Mouse (Mus musculus) myocyte (in vitro differentiated cells): ENCODE measurements around the gene 1300017J02Rik. TPM values are rescaled to one million over a fixed set of nuclear protein-coding genes. Genes with fewer than 3 reads are reported as not detected.
A peak's percentile ranks its signal among the peaks of the same experiment; 100 is the strongest.
"Not testable (repeated sequence)": the region's sequence is repeated elsewhere in the genome, so short reads cannot be mapped to it uniquely, and the experiment has no call there.

Experiments
- H3K27me3 ChIP-seq: one replicate; pipeline ENCODE4 v1.6.1; 2011; ENCODE audit not compliant: control insufficient read depth, insufficient read depth, insufficient read length
- H3K36me3 ChIP-seq: one replicate; pipeline ENCODE4 v1.6.1; 2011; ENCODE audit not compliant: control insufficient read depth, insufficient read depth
- H3K4me2 ChIP-seq: one replicate; pipeline ENCODE4 v1.6.1; 2011; ENCODE audit warnings: low read depth, control low read depth
- H3K4me3 ChIP-seq: one replicate; pipeline ENCODE4 v1.5.1; 2011; ENCODE audit warnings: mild to moderate bottlenecking, control low read depth, moderate library complexity
- H3K79me2 ChIP-seq: one replicate; pipeline ENCODE4 v1.6.1; 2011; ENCODE audit not compliant: control insufficient read depth, insufficient read depth
- H3ac ChIP-seq: one replicate; pipeline ENCODE4 v1.6.1; 2011; ENCODE audit not compliant: control insufficient read depth, insufficient read length
- CEBPB ChIP-seq: IDR thresholded peaks from 2 replicates; pipeline ENCODE4 v1.6.1; 2011; ENCODE audit warnings: mild to moderate bottlenecking, moderate library complexity; ENCODE audit not compliant: poor library complexity, insufficient read depth, severe bottlenecking
- E2F4 ChIP-seq: IDR thresholded peaks from one replicate; pipeline ENCODE4 v1.6.1; 2011; ENCODE audit warnings: mild to moderate bottlenecking, control low read depth, moderate library complexity; ENCODE audit not compliant: insufficient read depth
- MAX ChIP-seq: IDR thresholded peaks from one replicate; pipeline ENCODE4 v1.6.1; 2011; ENCODE audit warnings: low read depth, mild to moderate bottlenecking, control low read depth
- MYOD1 ChIP-seq, 3 experiments: IDR thresholded peaks; one replicate each; pipeline ENCODE4 v1.6.1; 2011; ENCODE audit warnings: control low read depth in 2 of 3, low read depth in 2 of 3, mild to moderate bottlenecking in 2 of 3, moderate library complexity in 1 of 3; ENCODE audit not compliant: insufficient read length in 2 of 3, control insufficient read depth in 1 of 3
- MYOG ChIP-seq, 3 experiments: IDR thresholded peaks; one replicate each; pipeline ENCODE4 v1.6.1; 2011; ENCODE audit warnings: control low read depth in 2 of 3, low read depth in 2 of 3, mild to moderate bottlenecking in 2 of 3; ENCODE audit not compliant: insufficient read length in 2 of 3, control insufficient read depth in 1 of 3, insufficient read depth in 1 of 3
- POLR2A ChIP-seq: IDR thresholded peaks from one replicate; pipeline ENCODE4 v1.6.1; 2011; ENCODE audit warnings: low read depth, mild to moderate bottlenecking, control low read depth, moderate library complexity; ENCODE audit not compliant: insufficient read length
- POLR2AphosphoS2 ChIP-seq: IDR thresholded peaks from one replicate; pipeline ENCODE4 v1.6.1; 2011; ENCODE audit warnings: low read depth, control low read depth; ENCODE audit not compliant: insufficient read length
- REST ChIP-seq: IDR thresholded peaks from one replicate; pipeline ENCODE4 v1.6.1; 2011; ENCODE audit warnings: mild to moderate bottlenecking, control low read depth, moderate library complexity; ENCODE audit not compliant: insufficient read depth, insufficient read length
- SRF ChIP-seq: IDR thresholded peaks from one replicate; pipeline ENCODE4 v1.6.1; 2011; ENCODE audit warnings: low read depth; ENCODE audit not compliant: control insufficient read depth, insufficient read length
- TCF12 ChIP-seq: IDR thresholded peaks from one replicate; pipeline ENCODE4 v1.6.1; 2011; ENCODE audit warnings: mild to moderate bottlenecking, control low read depth; ENCODE audit not compliant: poor library complexity, insufficient read depth, severe bottlenecking
- TCF3 ChIP-seq: IDR thresholded peaks from one replicate; pipeline ENCODE4 v1.6.1; 2011; ENCODE audit warnings: low read depth, control low read depth; ENCODE audit not compliant: insufficient read length
- USF1 ChIP-seq: IDR thresholded peaks from one replicate; pipeline ENCODE4 v1.6.1; 2011; ENCODE audit warnings: low read depth, mild to moderate bottlenecking, control low read depth, moderate library complexity
- polyA plus RNA-seq: library from polyadenylated mRNA; unstranded; fragments of >200 nt; fragmentation: generic; extraction: Trizol; gene quantifications from one replicate; pipeline ENCODE4 v1.2.1, GENCODE M21; 2012; ENCODE audit warnings: missing spikeins

1300017J02Rik gene
- polyA plus RNA-seq: 0.17 TPM

DNA sequence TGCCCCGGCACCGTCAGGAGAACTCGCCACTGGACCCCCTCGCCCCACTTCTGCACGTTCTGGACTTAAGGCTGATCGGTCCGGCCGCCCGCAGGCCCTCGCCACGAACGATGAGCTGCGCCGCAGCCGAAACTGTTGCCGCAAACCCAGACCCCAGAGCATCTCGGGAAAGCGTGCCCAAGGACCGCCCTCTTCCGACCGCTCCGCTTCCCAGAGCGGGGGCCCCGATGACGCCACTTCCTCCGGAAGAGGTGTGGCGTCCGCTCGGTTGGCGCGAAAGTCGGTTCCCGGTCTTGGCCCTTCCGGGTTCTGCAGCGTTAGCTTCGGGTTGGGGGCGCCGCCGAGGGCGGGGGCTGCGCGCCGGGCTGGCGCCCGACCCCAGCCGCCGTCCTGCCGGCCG, at the start of gene 1300017J02Rik, which contains the start of gene Topbp1:
Gene 1300017J02Rik (minus strand): TSS at position 156 of the 400 bp plus-strand sequence.
Gene Topbp1 (plus strand): TSS at position 289 of the 400 bp plus-strand sequence.
- peak in 1 of 3 experiments; percentile 4 for TF ChIP-seq MYOG (IDR thresholded peaks at IDR 0.05; ENCODE audit: control insufficient read depth in 1 of 3, insufficient read depth in 1 of 3, insufficient read length in 2 of 3, low read depth in 2 of 3)
- no peak for TF ChIP-seq USF1
- TF ChIP-seq REST: no peak
- TF ChIP-seq CEBPB: no peak
- TF ChIP-seq SRF: no peak
- no peak for TF ChIP-seq TCF3
- peak; percentile 79 for TF ChIP-seq POLR2A
- no peak for TF ChIP-seq MAX
- peak; percentile 91 for TF ChIP-seq POLR2AphosphoS2
- no peak for TF ChIP-seq TCF12
- no peak for TF ChIP-seq MYOD1 (IDR thresholded peaks at IDR 0.05; ENCODE audit: control insufficient read depth in 1 of 3, insufficient read length in 2 of 3, low read depth in 2 of 3)
- TF ChIP-seq E2F4: peak; percentile 95
- Histone ChIP-seq H3K79me2 (peaks cover 24% of the 10 kb centered on the region), H3ac (peak within 1 kb of the TSS; percentile 87), H3K36me3 (no peaks in the 10 kb centered on the region), H3K27me3 (no peaks in the 10 kb centered on the region), H3K4me2 (peak within 1 kb of the TSS; percentile 73), H3K4me3 (peak within 1 kb of the TSS; percentile 42)

DNA sequence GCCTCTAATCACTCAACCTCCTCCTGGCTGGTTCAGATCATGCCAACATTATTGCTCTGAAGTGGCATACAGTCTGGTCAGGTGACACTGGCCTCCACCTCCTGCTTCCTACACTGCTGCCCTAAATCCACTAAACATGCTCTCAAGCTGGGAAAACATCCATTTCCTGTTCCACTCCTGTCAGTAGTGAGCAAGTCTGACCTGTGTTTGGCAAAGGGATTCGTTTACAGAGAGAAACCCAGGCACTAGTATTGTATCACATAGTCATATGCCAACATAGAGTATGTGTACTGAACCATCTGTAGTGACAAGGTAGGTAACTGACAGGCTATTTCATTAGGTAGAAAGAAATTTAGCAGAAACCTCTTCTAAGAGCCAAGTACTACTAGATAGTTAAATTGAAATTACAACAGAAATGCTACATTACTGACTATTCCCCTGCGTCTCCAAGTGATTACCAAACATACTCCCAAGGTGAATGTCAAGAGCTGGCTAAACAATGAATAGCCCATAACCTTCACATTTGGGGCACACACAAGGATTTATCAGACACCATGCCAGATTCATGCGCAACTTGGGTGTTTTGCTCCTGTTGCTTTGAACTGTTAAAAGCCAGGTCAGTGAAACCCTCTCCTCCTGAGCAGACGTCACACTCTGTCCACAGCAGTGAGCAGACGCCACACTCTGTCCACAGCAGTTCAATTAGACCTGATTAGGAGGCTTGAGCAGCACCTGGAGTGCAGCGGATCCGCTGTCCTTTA, 48.8 kb upstream of the 1300017J02Rik start:
- not testable (repeated sequence) for H3ac ChIP-seq, H3K4me2 ChIP-seq, H3K4me3 ChIP-seq, H3K27me3 ChIP-seq
- H3K36me3 ChIP-seq: peaks cover 43% of the 10 kb centered on the region
- H3K79me2 ChIP-seq: peaks cover 20% of the 10 kb centered on the region

DNA sequence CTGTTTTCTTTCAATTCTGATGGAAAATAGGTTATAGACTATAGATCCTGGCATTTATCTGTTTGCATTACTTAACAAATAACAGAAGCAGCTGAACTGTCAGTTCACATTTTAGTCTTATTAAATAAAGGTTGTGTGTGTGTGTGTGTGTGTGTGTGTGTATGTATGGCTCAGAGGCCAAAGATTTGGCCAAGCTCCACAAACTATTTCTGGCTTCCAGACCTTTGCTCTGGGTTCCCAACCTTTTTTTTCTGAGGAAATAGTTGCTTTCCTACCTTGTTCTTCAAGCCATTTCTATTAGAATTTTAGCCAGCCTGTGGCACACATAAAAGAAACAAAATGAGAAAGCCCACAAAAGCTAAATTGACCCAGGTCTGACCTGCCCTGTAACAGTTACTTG, 43.9 kb upstream of the 1300017J02Rik start:
- Histone ChIP-seq H3K36me3 (peaks cover 33% of the 10 kb centered on the region), H3ac (no peak overlapping the region), H3K4me2 (no peak overlapping the region), H3K27me3 (no peaks in the 10 kb centered on the region), H3K79me2 (no peaks in the 10 kb centered on the region), H3K4me3 (no peak overlapping the region)
- no peak for TF ChIP-seq MAX
- no peak for TF ChIP-seq USF1
- no peak for TF ChIP-seq POLR2AphosphoS2
- TF ChIP-seq MYOG (IDR thresholded peaks at IDR 0.05; ENCODE audit: control insufficient read depth in 1 of 3, insufficient read depth in 1 of 3, insufficient read length in 2 of 3, low read depth in 2 of 3): no peak
- no peak for TF ChIP-seq CEBPB
- no peak for TF ChIP-seq POLR2A
- no peak for TF ChIP-seq E2F4
- no peak for TF ChIP-seq SRF
- no peak for TF ChIP-seq TCF12
- TF ChIP-seq TCF3: no peak
- no peak for TF ChIP-seq MYOD1 (IDR thresholded peaks at IDR 0.05; ENCODE audit: control insufficient read depth in 1 of 3, insufficient read length in 2 of 3, low read depth in 2 of 3)
- TF ChIP-seq REST: no peak

DNA sequence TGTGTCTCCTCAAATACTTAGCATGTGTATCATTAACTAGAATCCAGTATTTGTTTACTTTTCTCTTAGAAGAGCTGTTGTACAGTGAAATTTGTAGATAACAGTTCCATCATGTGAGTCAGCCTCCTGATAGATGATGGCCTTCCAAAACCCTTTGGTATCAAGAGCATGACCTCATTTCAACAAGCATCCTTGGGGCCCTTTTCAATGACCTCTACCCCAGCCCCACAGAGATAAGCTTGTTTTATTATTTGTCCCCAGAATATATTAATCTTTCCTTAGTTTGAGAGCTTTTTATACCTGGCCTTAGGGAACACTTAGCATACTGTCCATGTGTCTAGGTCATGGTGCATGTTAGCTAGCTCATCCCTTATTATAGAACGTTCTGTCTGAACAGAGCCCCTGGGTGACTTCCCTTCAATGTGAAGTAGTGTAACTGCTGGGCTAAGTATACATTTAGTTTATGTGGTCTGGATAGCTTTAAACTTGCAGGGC, 43.2 kb upstream of the 1300017J02Rik start:
- no peaks in the 10 kb centered on the region for H3K79me2 ChIP-seq
- no peak for TF ChIP-seq USF1
- no peak for TF ChIP-seq POLR2A
- TF ChIP-seq CEBPB: no peak
- no peak for TF ChIP-seq POLR2AphosphoS2
- TF ChIP-seq MYOG (IDR thresholded peaks at IDR 0.05; ENCODE audit: control insufficient read depth in 1 of 3, insufficient read depth in 1 of 3, insufficient read length in 2 of 3, low read depth in 2 of 3): no peak
- TF ChIP-seq TCF12: no peak
- no peak for TF ChIP-seq TCF3
- no peak for TF ChIP-seq E2F4
- TF ChIP-seq REST: no peak
- no peak for TF ChIP-seq SRF
- no peak for TF ChIP-seq MYOD1 (IDR thresholded peaks at IDR 0.05; ENCODE audit: control insufficient read depth in 1 of 3, insufficient read length in 2 of 3, low read depth in 2 of 3)
- TF ChIP-seq MAX: no peak

DNA sequence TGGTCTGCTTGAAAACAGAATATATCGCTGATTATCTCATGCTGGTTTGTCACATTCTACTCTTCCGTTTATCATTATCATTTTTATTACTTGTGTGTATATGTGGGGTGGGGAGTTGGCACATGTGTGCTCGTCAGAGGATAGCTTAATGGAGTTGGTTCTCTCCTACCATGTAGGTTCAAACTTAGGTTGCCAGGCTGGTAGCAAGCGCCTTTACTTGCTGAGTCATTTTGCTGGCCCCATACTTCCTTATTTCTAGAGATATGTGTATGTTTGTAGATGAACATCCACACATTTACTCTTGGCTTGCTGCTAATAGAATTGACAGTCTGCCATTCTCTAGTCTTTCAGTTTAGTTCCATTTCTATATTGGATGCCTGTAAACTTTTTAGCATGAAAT, 42.2 kb upstream of the 1300017J02Rik start:
- Histone ChIP-seq H3K4me3 (no peak overlapping the region), H3K36me3 (peaks cover 39% of the 10 kb centered on the region), H3K4me2 (no peak overlapping the region), H3K79me2 (no peaks in the 10 kb centered on the region), H3ac (no peak overlapping the region), H3K27me3 (no peaks in the 10 kb centered on the region)
- TF ChIP-seq MYOD1 (IDR thresholded peaks at IDR 0.05; ENCODE audit: control insufficient read depth in 1 of 3, insufficient read length in 2 of 3, low read depth in 2 of 3) (no peak), MAX (no peak), SRF (no peak), USF1 (no peak), REST (no peak), TCF3 (no peak), CEBPB (no peak), MYOG (IDR thresholded peaks at IDR 0.05; ENCODE audit: control insufficient read depth in 1 of 3, insufficient read depth in 1 of 3, insufficient read length in 2 of 3, low read depth in 2 of 3) (no peak), TCF12 (no peak), POLR2A (no peak), E2F4 (no peak)

More for the DNA sequence above, 43.2 kb upstream of the 1300017J02Rik start:
- no peaks in the 10 kb centered on the region for H3K27me3 ChIP-seq
- peaks cover 33% of the 10 kb centered on the region for H3K36me3 ChIP-seq
- H3K4me2 ChIP-seq: no peak overlapping the region
- H3K4me3 ChIP-seq: no peak overlapping the region
- no peak overlapping the region for H3ac ChIP-seq
